Mouse (Mus musculus) right cerebral cortex, postnatal 36 days (tissue): ENCODE measurements around the gene Gm19426.
A peak's percentile ranks its signal among the peaks of the same experiment; 100 is the strongest.

Source experiments
- DNase-seq, 2 experiments: peaks; one replicate each; pipeline ENCODE4 v3.0.0; 2022; ENCODE audit warnings: low spot score in 2 of 2, mixed read lengths in 1 of 2

Gm19426 gene

DNA sequence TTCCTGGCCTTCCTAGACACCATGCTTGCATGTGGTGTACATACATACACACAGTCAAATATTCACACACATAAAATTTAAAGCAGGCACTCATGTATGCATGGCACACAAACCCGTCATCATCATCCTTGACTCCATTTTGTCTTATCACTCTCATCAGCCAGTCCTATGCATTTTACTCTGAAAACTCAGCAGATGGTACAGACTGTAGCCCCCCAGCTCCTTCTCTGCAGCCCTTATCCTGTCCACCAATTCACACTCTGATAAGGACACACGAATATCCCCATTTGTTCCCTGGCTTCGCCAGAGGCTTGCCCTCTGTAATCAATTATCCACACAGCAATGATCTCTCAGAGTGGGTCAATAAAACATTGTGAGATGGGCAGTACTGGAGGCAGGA lies 22.3 kb downstream of the Gm19426 start:
- DNase-seq = no peak

DNA sequence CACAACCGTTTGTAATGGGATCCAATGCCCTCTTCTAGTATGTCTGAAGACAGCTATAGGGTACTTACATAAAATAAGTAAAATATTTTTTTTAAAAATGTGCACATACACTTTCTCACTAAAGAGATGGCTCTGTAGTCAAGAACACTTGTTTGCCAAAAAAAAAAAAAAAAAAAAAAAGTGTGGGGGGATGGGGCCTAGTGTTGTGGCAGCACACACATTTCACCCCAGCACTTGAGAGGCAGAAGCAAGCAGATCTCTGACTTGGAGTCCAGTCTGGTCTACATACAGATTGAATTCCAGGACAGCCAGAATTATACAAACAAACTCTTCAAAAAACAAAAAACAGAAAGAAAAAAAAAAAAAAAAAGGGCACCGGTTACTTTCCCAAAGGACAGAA lies 22.7 kb downstream of the Gm19426 start:
- DNase-seq = no peak

GRCm38 (mm10) chr2:84717357-84717756 lies 26.1 kb downstream of the Gm19426 start:
- no peak for DNase-seq

GRCm38 (mm10) chr2:84716423-84717355 lies 26.8 kb downstream of the Gm19426 start:
- DNase-seq = no peak

DNA sequence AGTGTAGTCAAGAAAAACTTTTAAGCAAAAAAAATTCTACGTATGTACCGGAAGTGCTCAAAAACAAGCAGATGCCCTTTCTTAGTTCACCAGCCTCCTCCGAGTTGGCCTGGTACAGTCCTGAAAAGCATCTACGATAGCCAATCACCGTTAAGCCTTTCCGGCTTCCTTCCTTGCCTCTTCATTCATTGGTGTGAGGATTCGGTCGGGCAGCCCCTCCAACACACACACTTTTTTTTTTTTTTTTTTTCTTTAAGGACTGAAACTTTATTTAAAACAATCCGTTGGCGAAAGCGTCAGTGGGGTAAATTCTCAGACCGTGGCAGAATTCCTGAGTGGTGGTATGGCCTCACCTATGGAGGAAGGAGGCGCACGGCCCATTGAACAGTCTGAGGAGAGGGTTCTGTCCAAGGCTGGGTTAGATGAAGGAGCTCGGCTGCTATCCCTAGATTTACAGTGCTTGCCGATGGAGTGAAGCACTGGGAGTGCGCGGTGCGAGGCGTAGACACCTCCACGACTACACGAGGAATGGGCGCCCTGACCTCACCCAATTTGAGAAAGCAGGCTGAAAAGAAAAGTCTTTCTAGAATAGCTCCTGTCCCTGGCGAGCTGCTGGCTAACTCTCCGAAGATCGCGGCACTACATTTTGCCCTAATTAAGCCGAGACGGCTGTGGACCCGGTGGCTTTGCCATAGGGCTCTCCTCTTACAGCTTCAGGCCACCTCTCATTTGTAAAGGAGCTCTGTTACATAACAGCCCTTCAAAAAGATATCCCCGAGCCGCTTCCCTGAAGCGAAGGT lies 27.7 kb downstream of the Gm19426 start:
- peak; percentile 86 to 93 for DNase-seq

GRCm38 (mm10) chr2:84714811-84715561 lies 28.5 kb downstream of the Gm19426 start, which contains the start of gene Zdhhc5:
Zdhhc5 (minus strand) TSS chr2:84715180.
- DNase-seq = peak; percentile 97 to 98

GRCm38 (mm10) chr2:84714422-84714810 lies 29.0 kb downstream of the Gm19426 start:
- peak in 1 of 2 experiments; percentile 25 for DNase-seq

DNA sequence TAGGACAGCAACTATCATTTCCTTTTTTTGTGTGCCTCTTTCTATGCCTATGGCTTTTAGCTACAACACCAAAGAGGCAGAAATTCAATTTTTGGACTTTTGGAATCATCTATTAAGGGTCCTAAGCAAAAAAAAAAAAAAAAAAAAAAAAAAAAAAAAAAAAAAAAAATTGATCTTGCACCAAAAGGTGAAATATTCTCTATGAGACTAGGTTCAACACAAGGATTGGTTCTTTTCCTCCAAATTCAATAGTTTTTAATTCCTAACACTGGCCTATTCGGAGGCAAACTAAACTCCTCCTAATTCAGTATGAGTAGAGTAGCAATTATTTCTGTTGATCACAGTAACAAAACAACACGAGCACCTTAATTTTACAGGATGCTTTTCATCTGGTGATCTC lies 31.6 kb downstream of the Gm19426 start:
- DNase-seq = no peak

GRCm38 (mm10) chr2:84707523-84707922 lies 35.9 kb downstream of the Gm19426 start:
- DNase-seq = no peak

GRCm38 (mm10) chr2:84705295-84705694 lies 38.2 kb downstream of the Gm19426 start:
- no peak for DNase-seq

DNA sequence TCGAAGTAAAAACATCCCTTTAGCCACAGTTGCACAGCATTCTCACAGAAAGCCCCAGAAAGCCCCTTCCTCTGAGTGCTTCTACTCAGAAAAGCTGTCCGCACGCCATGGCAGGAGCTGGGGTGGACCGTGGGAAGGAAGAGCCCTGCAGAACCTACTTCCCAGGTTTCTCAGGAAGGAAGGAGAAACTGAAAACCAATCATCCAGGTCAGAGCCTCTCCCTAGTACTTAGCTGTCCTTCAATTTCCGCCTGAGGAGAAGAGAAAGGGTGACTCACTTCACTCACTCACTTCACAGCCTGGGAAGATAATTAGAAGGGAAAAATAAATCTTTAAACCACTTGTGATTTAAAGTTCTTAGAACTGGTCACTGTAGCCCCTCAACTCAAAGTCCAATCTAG lies 39.1 kb downstream of the Gm19426 start:
- DNase-seq = no peak

DNA sequence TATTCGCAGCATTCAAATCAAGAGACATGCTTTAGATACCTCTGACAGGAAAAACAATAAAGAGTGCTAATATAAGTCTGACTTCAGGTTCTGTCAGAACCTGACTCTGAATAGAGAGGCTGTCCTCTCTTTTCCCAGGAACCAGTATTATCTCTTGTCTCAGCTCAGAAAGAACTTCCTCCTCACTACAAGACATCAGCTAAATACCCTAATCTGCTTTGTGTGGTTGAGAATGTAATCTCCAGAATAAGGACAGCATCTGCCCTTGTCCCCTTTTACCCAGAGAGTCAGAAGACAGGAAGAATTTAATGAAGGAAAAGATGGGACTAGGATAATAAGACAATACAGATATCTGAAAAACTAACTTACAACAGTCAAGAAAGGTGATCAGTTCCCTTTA lies 40.0 kb downstream of the Gm19426 start:
- no peak for DNase-seq

DNA sequence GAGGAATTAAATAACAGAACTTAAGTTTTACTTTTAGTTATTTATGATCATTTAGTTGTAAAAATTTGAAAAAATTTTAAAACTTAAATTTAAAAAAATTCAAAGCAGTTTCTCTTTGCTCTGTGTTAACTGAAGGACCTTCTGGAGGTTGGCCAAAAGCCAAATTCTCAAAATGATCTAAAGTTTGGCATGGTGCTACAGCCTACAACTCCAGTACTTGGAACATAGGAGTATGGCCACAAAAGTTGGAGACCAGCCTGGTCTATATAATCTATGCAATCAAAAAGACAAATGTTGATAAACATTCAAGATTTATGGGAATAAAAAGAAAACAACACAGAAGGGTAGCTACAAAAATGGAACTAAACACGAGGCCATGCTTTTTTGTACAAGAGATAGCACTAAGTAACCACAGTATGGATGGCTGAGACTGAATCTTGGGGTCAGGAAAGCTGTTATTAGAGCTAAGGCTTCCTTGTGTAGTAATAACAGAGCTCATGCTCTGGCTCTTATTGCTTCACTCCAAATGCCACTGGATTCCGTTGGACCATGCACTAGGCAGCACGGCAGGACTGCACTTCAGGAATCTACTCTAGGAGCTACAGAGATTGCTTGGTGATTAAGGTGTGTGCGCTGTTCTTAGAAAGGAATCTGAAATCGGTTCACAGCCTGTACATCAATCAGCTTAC lies 48.3 kb downstream of the Gm19426 start:
- DNase-seq = no peak
